Mouse (Mus musculus): ENCODE measurements around the gene Slc29a3.

DNA sequence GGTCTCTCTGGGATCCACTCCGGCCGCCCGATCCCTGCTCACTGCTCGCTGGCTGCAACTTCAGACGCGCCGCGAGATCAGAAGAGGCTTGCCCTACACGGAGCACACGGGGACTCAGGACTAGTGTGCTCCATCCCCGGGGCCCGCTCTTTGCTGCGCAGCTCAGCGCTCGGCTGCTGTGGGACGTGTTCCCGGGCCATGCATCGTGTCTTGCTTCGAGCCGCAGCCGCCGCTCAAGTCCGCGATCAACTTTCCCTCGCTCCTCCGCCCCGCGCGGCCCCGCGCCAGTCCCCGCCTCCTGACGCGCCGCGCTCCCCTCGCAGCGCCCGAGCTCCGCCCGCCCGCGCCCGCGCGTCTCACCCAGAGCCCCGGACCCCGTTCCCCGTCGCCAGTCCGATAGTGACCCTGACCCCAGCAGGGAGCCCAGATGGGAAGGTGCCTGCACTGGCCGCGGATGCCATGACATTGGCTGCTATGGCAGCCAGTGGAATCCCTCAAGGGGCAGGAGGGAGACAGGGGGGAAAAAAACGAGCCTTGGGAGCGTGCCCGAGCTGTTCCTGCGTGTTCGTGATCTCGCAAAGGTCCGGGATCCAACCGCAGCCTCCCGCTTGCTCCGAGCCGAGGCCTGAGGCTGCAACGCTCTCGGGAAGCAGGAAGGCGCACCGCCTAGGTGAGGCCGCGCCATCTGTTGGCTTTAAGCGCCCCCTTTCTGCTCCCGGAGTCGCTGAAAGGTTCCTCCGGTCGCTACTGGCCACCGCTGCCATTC lies 65.4 kb downstream of the Slc29a3 start:
- TF ChIP-seq CTCF (IDR thresholded peaks at IDR 0.05; ENCODE audit: low read depth): peak; percentile 55
- TF ChIP-seq EP300 (IDR thresholded peaks at IDR 0.05; ENCODE audit: low read depth): no peak
